Mouse (Mus musculus) lung, embryonic 16.5 days (tissue): ENCODE results near the gene Lrrc75a. TPM values are rescaled to one million over a fixed set of nuclear protein-coding genes. Genes with fewer than 3 reads are reported as not detected.

Experiments used
- ATAC-seq: fragments of 200-750 bp; cut with Nextera tagmentation; 2 replicates; pipeline ENCODE4 v1.8.0; 2017; ENCODE audit warnings: low read depth, mild to moderate bottlenecking, moderate library complexity
- H3K27ac ChIP-seq: fragments of 300-500 bp; sonication (generic); 2 replicates; pipeline ENCODE4 v1.5.1; 2014; ENCODE audit warnings: mild to moderate bottlenecking, control low read depth, low read length
- H3K27me3 ChIP-seq: fragments of 300-500 bp; sonication (generic); 2 replicates; pipeline ENCODE4 v1.6.1; 2014; ENCODE audit warnings: low read depth, low read length, mixed read lengths; ENCODE audit not compliant: control insufficient read depth, insufficient read depth
- H3K36me3 ChIP-seq: fragments of 300-500 bp; sonication (generic); 2 replicates; pipeline ENCODE4 v1.6.1; 2014; ENCODE audit warnings: low read length; ENCODE audit not compliant: control insufficient read depth, insufficient read depth
- H3K4me1 ChIP-seq: fragments of 300-500 bp; sonication (generic); replicated peaks from 2 replicates; pipeline ENCODE4 v1.6.1; 2014; ENCODE audit warnings: low read length, mixed read lengths; ENCODE audit not compliant: control insufficient read depth, insufficient read depth
- H3K4me2 ChIP-seq: fragments of 300-500 bp; sonication (generic); 2 replicates; pipeline ENCODE4 v1.6.1; 2014; ENCODE audit warnings: low read depth, low read length, control low read depth
- H3K4me3 ChIP-seq: fragments of 300-500 bp; sonication (generic); 2 replicates; pipeline ENCODE4 v1.5.1; 2014; ENCODE audit warnings: mild to moderate bottlenecking, low read length, control low read depth
- H3K9ac ChIP-seq: fragments of 300-500 bp; sonication (generic); 2 replicates; pipeline ENCODE4 v1.6.1; 2014; ENCODE audit warnings: low read length, control low read depth
- H3K9me3 ChIP-seq: fragments of 300-500 bp; sonication (generic); 2 replicates; pipeline ENCODE4 v1.6.1; 2016; ENCODE audit warnings: low read length; ENCODE audit not compliant: control insufficient read depth
- WGBS: fragments of 180-500 bp; shearing (Covaris S2); extraction: QIAGEN DNeasy Blood & Tissue Kit; methylation state at CpG from one replicate; pipeline ENCODE4 v1.1.7; 2014; 5-methylcytosine and 5-hydroxymethylcytosine counted together
- polyA plus RNA-seq: library from polyadenylated mRNA; unstranded; fragments of >200 nt; fragmentation: Nextera tagmentation; extraction: Ambion mirVana; gene quantifications from 2 replicates; pipeline ENCODE4 v1.2.1, GENCODE M21; 2015

Gene Lrrc75a
- polyA plus RNA-seq, 1 experiment from 2014 or later: 11.8 TPM

- 7% methylated on average over 9 of the region's 9 CpGs for WGBS
Observed at GRCm38 (mm10) chr11:62629352-62630224, 18.7 kb downstream of the Lrrc75a start.

GRCm38 (mm10) chr11:62624341-62625291 lies 23.7 kb downstream of the Lrrc75a start:
- 36% methylated on average over 10 of the region's 10 CpGs for whole genome bisulfite sequencing
- Histone ChIP-seq H3K4me3 (no peak overlapping the region), H3K27ac (peak overlapping the region; percentile 51), H3K36me3 (no peaks in the 10 kb centered on the region), H3K4me2 (no peak overlapping the region), H3K9me3 (no peaks in the 10 kb centered on the region), H3K4me1 (peaks cover 21% of the 10 kb centered on the region), H3K9ac (no peak overlapping the region), H3K27me3 (no peaks in the 10 kb centered on the region)
- peak; percentile 87 for ATAC-seq

More at GRCm38 (mm10) chr11:62629352-62630224, 18.7 kb downstream of the Lrrc75a start:
- Histone ChIP-seq H3K9me3 (no peaks in the 10 kb centered on the region), H3K4me2 (no peak overlapping the region), H3K36me3 (no peaks in the 10 kb centered on the region), H3K4me3 (no peak overlapping the region), H3K27me3 (no peaks in the 10 kb centered on the region), H3K4me1 (peaks cover 21% of the 10 kb centered on the region), H3K27ac (no peak overlapping the region), H3K9ac (no peak overlapping the region)
- no peak for ATAC-seq

- H3K4me1 ChIP-seq: peaks cover 15% of the 10 kb centered on the region
- no peak overlapping the region for H3K4me3 ChIP-seq
- H3K9ac ChIP-seq: no peak overlapping the region
- H3K4me2 ChIP-seq: no peak overlapping the region
- ATAC-seq: no peak
- 59% methylated on average over 4 of the region's 4 CpGs for WGBS
- H3K36me3 ChIP-seq: no peaks in the 10 kb centered on the region
- no peak overlapping the region for H3K27ac ChIP-seq
- no peaks in the 10 kb centered on the region for H3K27me3 ChIP-seq
- H3K9me3 ChIP-seq: no peaks in the 10 kb centered on the region
Observed at GRCm38 (mm10) chr11:62622850-62623249, 25.5 kb downstream of the Lrrc75a start.

- ATAC-seq: no peak
- no peaks in the 10 kb centered on the region for H3K27me3 ChIP-seq
- no peak overlapping the region for H3K27ac ChIP-seq
- 82% methylated on average over 4 of the region's 4 CpGs for WGBS
- no peak overlapping the region for H3K4me2 ChIP-seq
- H3K4me3 ChIP-seq: no peak overlapping the region
- H3K9me3 ChIP-seq: no peaks in the 10 kb centered on the region
- H3K36me3 ChIP-seq: peaks cover 3% of the 10 kb centered on the region
- no peak overlapping the region for H3K9ac ChIP-seq
- H3K4me1 ChIP-seq: peaks cover 15% of the 10 kb centered on the region
Observed at GRCm38 (mm10) chr11:62621586-62622283, 26.6 kb downstream of the Lrrc75a start.

DNA sequence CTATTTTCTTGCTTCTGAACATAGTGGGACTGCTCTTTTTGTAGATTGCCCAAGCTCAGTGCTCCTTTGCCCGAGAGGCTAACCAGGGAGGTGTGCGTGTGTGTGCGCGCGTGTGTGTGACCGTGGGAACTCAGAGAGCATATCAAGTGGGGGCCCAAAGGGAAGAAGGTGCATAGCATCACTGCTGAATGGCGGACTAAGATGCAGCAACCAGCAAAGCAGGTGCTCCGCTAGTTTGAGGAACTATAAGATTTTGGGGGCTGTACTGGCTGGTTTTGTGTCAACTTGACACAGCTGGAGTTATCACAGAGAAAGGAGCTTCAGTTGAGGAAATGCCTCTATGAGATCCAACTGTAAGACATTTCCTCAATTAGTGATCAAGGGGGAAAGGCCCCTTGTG lies 27.2 kb downstream of the Lrrc75a start:
- H3K9ac ChIP-seq: no peak overlapping the region
- no peaks in the 10 kb centered on the region for H3K9me3 ChIP-seq
- no peak for ATAC-seq
- no peak overlapping the region for H3K27ac ChIP-seq
- H3K27me3 ChIP-seq: no peaks in the 10 kb centered on the region
- H3K4me1 ChIP-seq: peaks cover 15% of the 10 kb centered on the region
- no peak overlapping the region for H3K4me3 ChIP-seq
- no peak overlapping the region for H3K4me2 ChIP-seq
- H3K36me3 ChIP-seq: peaks cover 4% of the 10 kb centered on the region
- whole genome bisulfite sequencing: 89% methylated on average over 8 of the region's 8 CpGs

- ATAC-seq: no peak
- peaks cover 4% of the 10 kb centered on the region for H3K36me3 ChIP-seq
- 89% methylated on average over 4 of the region's 4 CpGs for WGBS
Observed at GRCm38 (mm10) chr11:62615456-62615855, 32.9 kb downstream of the Lrrc75a start.

GRCm38 (mm10) chr11:62614876-62615410 lies 33.4 kb downstream of the Lrrc75a start:
- Histone ChIP-seq H3K4me2 (no peak overlapping the region), H3K4me3 (no peak overlapping the region), H3K27ac (no peak overlapping the region), H3K4me1 (peaks cover 8% of the 10 kb centered on the region; the same call in 1 of the 2 replicates), H3K36me3 (peaks cover 4% of the 10 kb centered on the region), H3K9ac (no peak overlapping the region), H3K27me3 (no peaks in the 10 kb centered on the region), H3K9me3 (no peaks in the 10 kb centered on the region)
- WGBS: 84% methylated on average over 8 of the region's 8 CpGs
- ATAC-seq: no peak

More at GRCm38 (mm10) chr11:62615456-62615855, 32.9 kb downstream of the Lrrc75a start:
- H3K27ac ChIP-seq: no peak overlapping the region
- H3K27me3 ChIP-seq: no peaks in the 10 kb centered on the region
- H3K9me3 ChIP-seq: no peaks in the 10 kb centered on the region
- no peak overlapping the region for H3K9ac ChIP-seq
- no peak overlapping the region for H3K4me2 ChIP-seq
- peaks cover 8% of the 10 kb centered on the region; the same call in 1 of the 2 replicates for H3K4me1 ChIP-seq
- no peak overlapping the region for H3K4me3 ChIP-seq

DNA sequence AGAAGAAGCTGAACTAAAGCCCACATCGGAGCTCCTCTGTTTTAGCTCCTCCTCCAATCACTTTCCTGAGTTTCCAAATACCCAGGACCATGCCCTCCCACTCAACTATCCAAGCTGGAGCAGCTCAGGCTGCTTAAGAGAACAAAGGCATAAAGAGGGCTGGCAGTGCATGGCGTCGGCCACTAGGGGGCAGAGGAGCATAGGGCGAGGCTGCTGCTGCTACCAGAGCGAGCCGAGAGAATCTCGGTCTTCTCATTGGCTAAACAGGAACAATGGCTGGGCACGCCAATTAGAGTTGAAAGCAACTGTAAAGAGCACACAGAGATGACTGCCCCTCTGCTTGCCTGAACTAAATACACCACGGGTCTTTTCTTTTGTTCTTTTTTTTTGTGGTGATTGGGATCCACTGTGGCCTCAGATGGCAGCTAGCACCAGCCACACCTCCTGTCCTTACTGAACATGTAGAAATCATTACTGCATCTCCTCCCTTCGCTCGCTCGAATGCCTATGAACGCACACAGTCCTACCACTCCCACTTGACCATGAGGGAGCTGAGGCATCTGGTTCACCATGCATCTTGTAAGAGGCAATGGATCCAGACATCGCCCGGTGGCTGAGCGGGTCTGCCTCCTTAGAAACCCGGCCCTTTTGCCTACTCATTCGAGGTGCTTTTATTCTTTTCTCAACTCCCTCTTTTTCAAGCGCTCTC lies 34.5 kb downstream of the Lrrc75a start:
- H3K27me3 ChIP-seq: no peaks in the 10 kb centered on the region
- peak overlapping the region; percentile 15; the same call in 1 of the 2 replicates for H3K4me3 ChIP-seq
- H3K4me1 ChIP-seq: peaks cover 8% of the 10 kb centered on the region; the same call in 1 of the 2 replicates
- ATAC-seq: peak; percentile 96
- no peaks in the 10 kb centered on the region for H3K9me3 ChIP-seq
- WGBS: 21% methylated on average over 19 of the region's 19 CpGs
- H3K9ac ChIP-seq: peak overlapping the region; percentile 45
- peaks cover 6% of the 10 kb centered on the region for H3K36me3 ChIP-seq
- peak overlapping the region; percentile 0; the same call in 1 of the 2 replicates for H3K27ac ChIP-seq
- H3K4me2 ChIP-seq: peak overlapping the region; percentile 43
